Mouse (Mus musculus) myocyte (in vitro differentiated cells): ENCODE measurements around the gene Alpk3.

ENCODE experiments used
- MAX ChIP-seq: IDR thresholded peaks from one replicate; pipeline ENCODE4 v1.6.1; 2011; ENCODE audit warnings: low read depth, mild to moderate bottlenecking, control low read depth
- MYOD1 ChIP-seq, 3 experiments: IDR thresholded peaks; one replicate each; pipeline ENCODE4 v1.6.1; 2011; ENCODE audit warnings: control low read depth in 2 of 3, low read depth in 2 of 3, mild to moderate bottlenecking in 2 of 3, moderate library complexity in 1 of 3; ENCODE audit not compliant: insufficient read length in 2 of 3, control insufficient read depth in 1 of 3
- MYOG ChIP-seq, 3 experiments: IDR thresholded peaks; one replicate each; pipeline ENCODE4 v1.6.1; 2011; ENCODE audit warnings: control low read depth in 2 of 3, low read depth in 2 of 3, mild to moderate bottlenecking in 2 of 3; ENCODE audit not compliant: insufficient read length in 2 of 3, control insufficient read depth in 1 of 3, insufficient read depth in 1 of 3
- POLR2A ChIP-seq: IDR thresholded peaks from one replicate; pipeline ENCODE4 v1.6.1; 2011; ENCODE audit warnings: low read depth, mild to moderate bottlenecking, control low read depth, moderate library complexity; ENCODE audit not compliant: insufficient read length
- POLR2AphosphoS2 ChIP-seq: IDR thresholded peaks from one replicate; pipeline ENCODE4 v1.6.1; 2011; ENCODE audit warnings: low read depth, control low read depth; ENCODE audit not compliant: insufficient read length
- SRF ChIP-seq: IDR thresholded peaks from one replicate; pipeline ENCODE4 v1.6.1; 2011; ENCODE audit warnings: low read depth; ENCODE audit not compliant: control insufficient read depth, insufficient read length
- TCF12 ChIP-seq: IDR thresholded peaks from one replicate; pipeline ENCODE4 v1.6.1; 2011; ENCODE audit warnings: mild to moderate bottlenecking, control low read depth; ENCODE audit not compliant: poor library complexity, insufficient read depth, severe bottlenecking
- USF1 ChIP-seq: IDR thresholded peaks from one replicate; pipeline ENCODE4 v1.6.1; 2011; ENCODE audit warnings: low read depth, mild to moderate bottlenecking, control low read depth, moderate library complexity

DNA sequence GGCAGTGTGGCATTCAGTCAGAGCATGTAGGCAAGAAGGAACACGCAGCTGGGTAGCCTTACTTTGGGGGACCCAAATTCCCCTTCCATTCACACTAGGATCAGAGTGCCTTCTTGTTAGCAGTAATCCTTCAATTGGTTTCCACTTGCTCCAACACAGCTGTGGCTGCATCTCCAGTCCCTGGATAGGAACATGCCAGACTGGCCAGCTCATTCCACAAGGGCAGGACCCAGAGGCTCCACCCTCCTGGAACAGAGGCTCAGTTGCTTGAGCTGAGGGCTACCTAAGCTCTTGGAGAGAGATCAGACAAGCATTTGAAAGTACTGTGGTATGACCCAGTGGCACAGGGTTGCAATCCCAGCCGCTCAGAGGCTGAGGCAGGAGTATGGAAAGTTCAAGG lies 8.9 kb upstream of the Alpk3 start:
- TF ChIP-seq USF1, result no peak
- TF ChIP-seq MYOG (IDR thresholded peaks at IDR 0.05; ENCODE audit: control insufficient read depth in 1 of 3, insufficient read depth in 1 of 3, insufficient read length in 2 of 3, low read depth in 2 of 3), result peak in 2 of 3 experiments; percentile 52 to 78
- no peak for TF ChIP-seq MAX
- TF ChIP-seq POLR2A, result no peak
- TF ChIP-seq POLR2AphosphoS2, result no peak
- no peak for TF ChIP-seq SRF
- no peak for TF ChIP-seq TCF12
- TF ChIP-seq MYOD1 (IDR thresholded peaks at IDR 0.05; ENCODE audit: control insufficient read depth in 1 of 3, insufficient read length in 2 of 3, low read depth in 2 of 3), result peak; percentile 57 to 74 (median 71)
